Mouse (Mus musculus) hindbrain, embryonic 15.5 days (tissue): ENCODE data around the gene Tprg. TPM values are rescaled to one million over a fixed set of nuclear protein-coding genes. Genes with fewer than 3 reads are reported as not detected.

Experiments used
- ATAC-seq: fragments of 200-750 bp; cut with Nextera tagmentation; 2 replicates; pipeline ENCODE4 v1.8.0; 2017; ENCODE audit warnings: low read depth, moderate number of reproducible peaks, moderate TSS enrichment; ENCODE audit not compliant: low FRiP score
- H3K27ac ChIP-seq: fragments of 300-500 bp; sonication (generic); replicated peaks from 2 replicates; pipeline ENCODE4 v1.5.1; 2015; ENCODE audit warnings: mild to moderate bottlenecking, inconsistent platforms
- H3K27me3 ChIP-seq: fragments of 300-500 bp; sonication (generic); 2 replicates; pipeline ENCODE4 v1.6.1; 2015; ENCODE audit warnings: control low read depth, inconsistent platforms
- H3K36me3 ChIP-seq: fragments of 300-500 bp; sonication (generic); 2 replicates; pipeline ENCODE4 v1.6.1; 2015; ENCODE audit warnings: control low read depth, inconsistent platforms
- H3K4me1 ChIP-seq: fragments of 300-500 bp; sonication (generic); replicated peaks from 2 replicates; pipeline ENCODE4 v1.6.1; 2015; ENCODE audit warnings: control low read depth, inconsistent platforms
- H3K4me2 ChIP-seq: fragments of 300-500 bp; sonication (generic); 2 replicates; pipeline ENCODE4 v1.6.1; 2015; ENCODE audit warnings: moderate library complexity, mild to moderate bottlenecking, inconsistent platforms
- H3K4me3 ChIP-seq: fragments of 300-500 bp; sonication (generic); 2 replicates; pipeline ENCODE4 v1.5.1; 2015; ENCODE audit warnings: mild to moderate bottlenecking, inconsistent platforms
- H3K9ac ChIP-seq: fragments of 300-500 bp; sonication (generic); 2 replicates; pipeline ENCODE4 v1.6.1; 2015; ENCODE audit warnings: inconsistent platforms
- H3K9me3 ChIP-seq: fragments of 300-500 bp; sonication (generic); 2 replicates; pipeline ENCODE4 v1.6.1; 2016; ENCODE audit warnings: control low read depth, inconsistent platforms
- WGBS: fragments of 180-500 bp; shearing (Covaris S2); methylation state at CpG from one replicate; pipeline ENCODE4 v1.1.7; 2015; 5-methylcytosine and 5-hydroxymethylcytosine counted together
- polyA plus RNA-seq: library from polyadenylated mRNA; unstranded; fragments of >200 nt; fragmentation: Nextera tagmentation; extraction: Ambion mirVana; gene quantifications from 2 replicates; pipeline ENCODE4 v1.2.1, GENCODE M21; 2015

Tprg gene
- polyA plus RNA-seq, 1 experiment from 2014 or later = not detected

DNA sequence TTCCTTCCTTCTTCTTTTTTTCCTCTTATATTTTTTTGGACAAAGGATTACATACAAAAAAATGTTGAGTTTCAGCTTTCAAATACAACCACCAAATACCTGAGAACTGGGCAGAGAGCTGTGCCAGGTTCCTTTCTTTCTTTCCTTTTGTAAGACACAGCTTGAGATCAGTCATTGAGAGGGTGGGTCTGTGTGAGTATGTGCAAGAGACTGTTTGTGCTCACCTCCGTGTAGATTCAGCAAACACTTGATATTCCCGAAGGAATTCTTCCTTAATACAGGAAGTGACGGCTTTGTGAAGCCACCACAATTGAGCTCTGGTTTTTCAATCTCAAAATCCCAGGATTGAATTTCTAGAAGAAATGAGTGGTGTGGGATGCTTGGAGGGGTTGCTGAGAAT is 124.7 kb downstream of the Tprg start:
- Histone ChIP-seq H3K27me3 (no peaks in the 10 kb centered on the region), H3K4me2 (no peak overlapping the region), H3K27ac (no peak overlapping the region), H3K4me1 (peaks cover 11% of the 10 kb centered on the region), H3K9me3 (no peaks in the 10 kb centered on the region), H3K36me3 (no peaks in the 10 kb centered on the region), H3K9ac (no peak overlapping the region), H3K4me3 (no peak overlapping the region)
- ATAC-seq = no peak
- WGBS = 84% methylated on average over 3 of the region's 3 CpGs

DNA sequence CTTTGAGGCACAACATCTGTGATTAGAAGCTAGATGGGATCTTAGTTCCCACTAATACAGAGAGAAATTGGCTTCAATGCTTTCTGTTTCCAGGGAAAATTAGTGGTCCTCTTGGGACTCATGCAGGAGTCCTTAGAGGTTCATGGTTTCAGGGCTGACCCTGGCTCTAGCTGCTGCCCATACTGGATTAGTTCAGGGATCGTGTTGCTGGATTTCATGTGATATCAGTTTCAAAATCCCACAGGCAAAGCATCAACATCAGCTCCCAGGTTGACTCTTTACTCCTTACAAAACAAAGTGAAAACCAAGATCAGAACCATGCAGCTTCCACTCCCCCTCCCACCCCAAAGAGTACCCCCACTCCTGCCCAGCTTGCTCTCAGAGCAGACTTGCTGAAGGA is 127.3 kb downstream of the Tprg start:
- WGBS = 61% methylated on average over 1 of the region's 1 CpGs
- Histone ChIP-seq H3K36me3 (no peaks in the 10 kb centered on the region), H3K27me3 (no peaks in the 10 kb centered on the region), H3K4me1 (no peaks in the 10 kb centered on the region), H3K4me3 (no peak overlapping the region), H3K4me2 (no peak overlapping the region), H3K27ac (no peak overlapping the region), H3K9me3 (no peaks in the 10 kb centered on the region), H3K9ac (no peak overlapping the region)
- ATAC-seq = no peak

DNA sequence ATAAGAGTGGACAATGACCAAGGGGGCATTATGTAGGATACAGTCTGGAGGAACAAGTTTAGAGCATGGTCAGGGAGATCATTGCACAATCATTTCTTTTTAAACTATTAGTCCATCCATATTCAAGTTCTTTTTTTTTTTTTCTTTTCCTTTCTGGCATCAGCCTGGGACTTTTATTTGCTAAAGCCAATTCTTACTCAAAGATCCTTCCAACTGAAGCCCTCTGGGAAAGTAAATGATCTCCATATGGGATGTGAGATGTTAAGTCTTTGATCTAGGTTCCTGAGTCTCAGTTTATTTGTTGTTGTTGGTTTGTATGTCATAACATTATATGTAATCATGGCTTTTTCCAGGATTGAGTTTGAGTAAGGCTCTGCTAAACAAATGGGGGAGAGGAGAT is 128.6 kb downstream of the Tprg start:
- H3K4me2 ChIP-seq = no peak overlapping the region
- H3K9ac ChIP-seq = no peak overlapping the region
- H3K4me3 ChIP-seq = no peak overlapping the region
- no peaks in the 10 kb centered on the region for H3K36me3 ChIP-seq
- no peak for ATAC-seq
- H3K9me3 ChIP-seq = no peaks in the 10 kb centered on the region
- no peaks in the 10 kb centered on the region for H3K4me1 ChIP-seq
- H3K27me3 ChIP-seq = no peaks in the 10 kb centered on the region
- H3K27ac ChIP-seq = no peak overlapping the region

DNA sequence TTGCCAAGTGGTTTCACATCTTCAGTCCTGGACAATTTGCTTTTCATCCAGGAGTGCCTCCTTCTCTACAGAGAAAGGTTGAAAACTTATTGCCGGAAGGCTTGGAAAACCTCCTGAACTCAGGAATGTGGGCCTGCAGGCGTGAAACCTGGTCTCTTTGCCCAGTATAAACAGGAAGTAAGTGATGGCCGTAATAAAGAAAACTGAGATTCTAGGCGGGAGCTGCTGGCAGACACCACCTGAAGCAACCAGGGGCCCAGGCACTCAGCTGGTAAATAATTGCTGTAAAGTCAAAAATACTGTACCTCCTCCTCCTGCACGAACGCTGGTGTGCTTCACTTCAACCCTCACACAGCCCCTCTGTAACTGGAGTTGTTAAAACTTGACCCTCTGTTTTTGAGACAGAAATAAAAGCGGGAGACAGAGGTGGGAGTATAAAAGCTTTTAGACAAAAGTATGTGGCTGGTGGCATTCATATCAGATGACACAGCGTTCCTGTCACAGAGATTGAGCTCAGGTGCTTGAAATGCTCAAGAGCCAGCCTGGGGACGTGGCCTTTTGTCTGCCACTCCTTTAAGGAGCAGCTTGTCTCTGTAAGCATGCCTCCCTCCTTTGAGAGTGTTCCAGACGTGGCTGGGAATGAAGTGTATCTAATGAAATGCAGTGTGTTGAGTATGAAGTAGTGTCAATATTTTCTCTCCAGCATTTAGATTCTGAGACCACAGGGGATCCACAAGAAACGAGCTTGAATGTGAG is 131.4 kb downstream of the Tprg start:
- Histone ChIP-seq H3K4me3 (no peak overlapping the region), H3K4me2 (no peak overlapping the region), H3K9me3 (no peaks in the 10 kb centered on the region), H3K9ac (no peak overlapping the region), H3K4me1 (no peaks in the 10 kb centered on the region), H3K36me3 (no peaks in the 10 kb centered on the region), H3K27ac (no peak overlapping the region), H3K27me3 (no peaks in the 10 kb centered on the region)
- WGBS = 60% methylated on average over 11 of the region's 11 CpGs
- ATAC-seq = no peak

DNA sequence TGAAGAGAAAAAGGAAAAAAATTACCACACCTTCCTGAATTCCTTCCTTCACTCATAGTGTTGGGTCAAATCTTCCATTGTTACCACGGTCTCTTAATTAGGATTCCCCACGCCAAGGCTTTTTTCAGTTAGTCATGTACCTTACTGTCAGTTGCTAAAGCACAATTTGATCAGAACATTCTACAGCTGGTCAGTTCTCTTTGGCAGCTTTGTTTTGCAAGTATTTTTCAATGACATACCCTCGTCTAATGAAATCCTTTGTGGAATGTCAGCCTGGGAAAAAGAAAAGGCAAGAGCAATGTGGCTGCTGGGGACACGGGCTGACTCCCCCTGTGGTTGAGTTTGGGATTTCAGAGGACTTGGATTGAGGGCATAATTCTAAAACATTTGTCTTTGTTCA is 136.4 kb downstream of the Tprg start:
- Histone ChIP-seq H3K27ac (no peak overlapping the region), H3K4me2 (no peak overlapping the region), H3K9me3 (no peaks in the 10 kb centered on the region), H3K4me3 (no peak overlapping the region), H3K4me1 (no peaks in the 10 kb centered on the region; the same call in 1 of the 2 replicates), H3K27me3 (no peaks in the 10 kb centered on the region), H3K9ac (no peak overlapping the region), H3K36me3 (no peaks in the 10 kb centered on the region)
- ATAC-seq = no peak
- 67% methylated on average over 4 of the region's 4 CpGs for WGBS

DNA sequence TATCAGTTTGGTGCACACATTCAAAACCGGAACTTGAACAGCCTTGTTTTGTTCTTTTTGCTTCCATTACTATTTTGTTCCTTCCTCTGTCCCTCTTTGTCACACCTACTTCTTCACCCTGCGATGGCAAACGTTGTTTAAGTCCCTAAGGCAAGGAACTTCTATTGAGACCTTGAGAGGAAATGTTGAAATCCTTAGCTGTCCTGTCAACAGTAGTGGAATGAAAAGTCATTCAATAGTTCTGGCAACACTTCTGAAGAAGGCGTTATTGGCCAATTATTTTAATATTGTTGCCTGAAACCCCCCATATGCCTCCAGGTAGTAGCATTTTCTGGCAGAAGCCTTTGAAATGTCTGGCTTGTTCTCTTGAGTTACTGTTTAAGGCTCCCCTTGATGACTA is 137.4 kb downstream of the Tprg start:
- H3K9ac ChIP-seq = no peak overlapping the region
- H3K27me3 ChIP-seq = no peaks in the 10 kb centered on the region
- ATAC-seq = no peak
- H3K4me3 ChIP-seq = no peak overlapping the region
- no peaks in the 10 kb centered on the region; the same call in 1 of the 2 replicates for H3K4me1 ChIP-seq
- no peak overlapping the region for H3K27ac ChIP-seq
- no peaks in the 10 kb centered on the region for H3K9me3 ChIP-seq
- H3K4me2 ChIP-seq = no peak overlapping the region
- no peaks in the 10 kb centered on the region for H3K36me3 ChIP-seq
- WGBS = 91% methylated on average over 4 of the region's 4 CpGs

DNA sequence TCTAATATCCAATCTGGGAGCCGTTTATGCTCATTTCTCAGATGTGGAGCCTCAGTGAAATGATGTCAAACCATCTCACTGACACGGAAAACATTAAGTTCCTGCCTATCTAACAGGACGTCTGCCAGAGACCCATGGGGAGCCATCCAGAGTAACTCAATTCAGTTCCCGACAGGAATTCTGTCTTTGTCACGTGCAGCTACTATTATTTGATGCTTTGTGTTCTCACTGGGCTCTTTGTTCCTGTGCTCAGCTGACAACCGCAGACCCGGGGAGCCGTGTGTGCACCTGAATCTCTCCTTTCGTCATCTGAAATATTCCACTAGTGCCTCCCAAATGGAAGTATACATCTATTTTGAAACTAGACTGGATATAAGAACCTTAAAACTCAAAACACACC is 138.3 kb downstream of the Tprg start:
- Histone ChIP-seq H3K9me3 (no peaks in the 10 kb centered on the region), H3K9ac (no peak overlapping the region), H3K4me3 (no peak overlapping the region), H3K27me3 (no peaks in the 10 kb centered on the region), H3K36me3 (no peaks in the 10 kb centered on the region), H3K4me1 (no peaks in the 10 kb centered on the region; the same call in 1 of the 2 replicates), H3K4me2 (no peak overlapping the region), H3K27ac (no peak overlapping the region)
- WGBS = 25% methylated on average over 9 of the region's 9 CpGs
- no peak for ATAC-seq

DNA sequence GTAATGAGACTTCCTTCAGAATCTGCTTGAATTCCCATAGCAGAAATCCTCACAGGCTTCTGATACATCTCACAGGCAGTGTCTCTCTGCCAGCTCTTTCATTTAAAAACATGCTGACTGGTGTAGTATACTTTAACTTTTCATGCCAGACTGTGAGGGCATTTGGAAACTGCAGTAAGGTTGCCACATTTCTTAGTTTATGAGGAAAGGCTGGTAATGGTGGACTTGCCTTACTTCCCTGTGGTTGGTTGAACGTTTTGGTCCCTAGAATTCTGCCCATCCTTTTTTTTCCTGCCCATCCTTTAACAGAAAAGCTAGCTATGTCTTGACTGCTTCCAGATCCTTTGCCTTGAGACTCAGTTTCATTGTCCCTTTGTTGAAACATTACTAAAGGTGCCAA is 138.8 kb downstream of the Tprg start:
- Histone ChIP-seq H3K4me3 (no peak overlapping the region), H3K36me3 (no peaks in the 10 kb centered on the region), H3K27me3 (no peaks in the 10 kb centered on the region), H3K4me1 (no peaks in the 10 kb centered on the region; the same call in 1 of the 2 replicates), H3K27ac (no peak overlapping the region), H3K9ac (no peak overlapping the region), H3K9me3 (no peaks in the 10 kb centered on the region), H3K4me2 (no peak overlapping the region)
- ATAC-seq = no peak
- 67% methylated on average over 1 of the region's 1 CpGs for WGBS

DNA sequence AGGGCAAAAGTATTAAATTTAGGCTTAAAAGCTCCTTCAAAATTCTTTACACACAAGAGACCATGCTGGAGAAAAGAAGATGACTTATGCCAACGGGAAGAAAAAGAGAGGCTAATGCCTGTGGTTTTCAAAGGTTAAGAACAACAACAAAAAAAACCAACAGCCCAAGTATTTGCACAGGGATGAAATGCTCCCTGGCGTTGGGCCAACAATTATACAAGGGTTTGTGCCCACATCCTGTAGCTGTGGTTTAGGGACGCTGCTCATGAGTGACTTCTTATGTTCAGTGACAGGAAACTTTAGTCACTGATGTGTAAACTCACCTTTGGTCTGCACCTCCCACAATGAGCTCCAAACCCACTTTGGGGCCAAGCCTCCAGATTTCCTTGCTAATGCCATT is 139.6 kb downstream of the Tprg start:
- Histone ChIP-seq H3K9ac (no peak overlapping the region), H3K4me2 (no peak overlapping the region), H3K9me3 (no peaks in the 10 kb centered on the region), H3K36me3 (no peaks in the 10 kb centered on the region), H3K27ac (no peak overlapping the region), H3K4me1 (no peaks in the 10 kb centered on the region; the same call in 1 of the 2 replicates), H3K4me3 (no peak overlapping the region), H3K27me3 (no peaks in the 10 kb centered on the region)
- ATAC-seq = no peak
- 57% methylated on average over 3 of the region's 3 CpGs for WGBS

DNA sequence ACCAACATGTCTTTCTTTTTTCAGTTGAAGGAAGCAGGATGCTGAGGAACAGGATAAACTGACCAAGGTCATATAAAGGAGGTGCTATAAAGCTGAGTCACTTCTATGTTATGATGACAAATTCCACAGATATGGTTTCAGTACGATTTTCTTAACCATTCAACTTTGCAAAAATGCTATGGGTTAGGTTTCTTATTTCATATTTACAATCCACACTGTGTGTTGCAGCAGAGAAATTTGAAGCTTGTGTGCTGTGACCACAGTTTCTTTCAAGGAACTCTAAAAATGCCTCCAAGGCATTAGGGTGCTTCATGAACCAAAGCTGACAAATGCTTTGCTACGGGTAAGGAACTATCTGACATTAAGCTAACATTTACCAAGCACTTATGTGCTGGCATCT is 153.4 kb downstream of the Tprg start:
- H3K36me3 ChIP-seq = no peaks in the 10 kb centered on the region
- H3K27ac ChIP-seq = no peak overlapping the region
- ATAC-seq = no peak
- H3K4me1 ChIP-seq = no peaks in the 10 kb centered on the region
- 80% methylated on average over 2 of the region's 2 CpGs for WGBS
- H3K9me3 ChIP-seq = no peaks in the 10 kb centered on the region
- H3K4me3 ChIP-seq = no peak overlapping the region
- H3K4me2 ChIP-seq = no peak overlapping the region
- no peak overlapping the region for H3K9ac ChIP-seq
- no peaks in the 10 kb centered on the region for H3K27me3 ChIP-seq

DNA sequence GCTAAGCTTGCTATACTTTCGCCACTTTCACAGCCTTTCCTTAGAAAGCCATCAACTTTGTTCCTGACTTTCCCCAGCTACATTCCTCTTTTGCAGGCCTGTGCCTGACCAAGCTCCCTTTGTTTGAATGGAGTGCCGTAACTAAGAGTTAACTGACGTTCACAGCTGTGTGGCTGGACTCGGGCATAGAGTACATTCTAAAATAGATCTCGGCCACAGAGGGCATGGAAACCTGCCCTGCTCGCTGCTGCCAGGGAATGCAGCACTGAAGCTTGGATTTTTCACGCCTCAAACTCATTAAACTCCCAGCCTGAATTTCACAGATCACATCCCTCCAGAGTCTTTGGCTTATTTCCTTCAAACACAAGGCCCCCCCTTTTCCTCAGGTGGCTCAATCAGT is 159.0 kb downstream of the Tprg start:
- Histone ChIP-seq H3K9ac (no peak overlapping the region), H3K36me3 (no peaks in the 10 kb centered on the region), H3K4me3 (no peak overlapping the region), H3K4me1 (0 out of 2 replicates have a peak, but pooled peaks cover 5% of the 10 kb centered on the region), H3K27me3 (no peaks in the 10 kb centered on the region), H3K27ac (no peak overlapping the region), H3K4me2 (no peak overlapping the region), H3K9me3 (no peaks in the 10 kb centered on the region)
- WGBS = 50% methylated on average over 7 of the region's 7 CpGs
- no peak for ATAC-seq

DNA sequence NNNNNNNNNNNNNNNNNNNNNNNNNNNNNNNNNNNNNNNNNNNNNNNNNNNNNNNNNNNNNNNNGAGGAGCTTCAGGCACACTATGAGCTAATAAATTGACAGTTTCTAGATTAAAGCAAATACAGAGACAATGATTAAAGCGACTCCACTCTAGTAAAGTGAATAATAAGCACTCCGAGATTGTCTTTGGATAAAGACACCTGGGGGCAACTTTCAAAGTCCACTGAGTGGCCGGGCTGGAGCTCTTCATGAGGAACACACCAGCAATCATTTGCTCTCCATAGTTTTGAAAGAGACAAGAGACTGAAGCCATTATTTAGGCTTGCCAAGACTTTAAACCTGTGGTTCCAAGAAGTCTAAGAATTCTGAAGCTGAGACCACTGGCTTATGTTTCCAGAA is 164.9 kb downstream of the Tprg start:
- 0 out of 2 replicates have a peak, but pooled peaks cover 5% of the 10 kb centered on the region for H3K4me1 ChIP-seq
- H3K4me3 ChIP-seq = no peak overlapping the region
- no peak overlapping the region for H3K9ac ChIP-seq
- no peaks in the 10 kb centered on the region for H3K36me3 ChIP-seq
- H3K27me3 ChIP-seq = no peaks in the 10 kb centered on the region
- H3K4me2 ChIP-seq = no peak overlapping the region
- H3K27ac ChIP-seq = no peak overlapping the region
- ATAC-seq = no peak
- no peaks in the 10 kb centered on the region for H3K9me3 ChIP-seq
- WGBS = 86% methylated on average over 3 of the region's 3 CpGs

DNA sequence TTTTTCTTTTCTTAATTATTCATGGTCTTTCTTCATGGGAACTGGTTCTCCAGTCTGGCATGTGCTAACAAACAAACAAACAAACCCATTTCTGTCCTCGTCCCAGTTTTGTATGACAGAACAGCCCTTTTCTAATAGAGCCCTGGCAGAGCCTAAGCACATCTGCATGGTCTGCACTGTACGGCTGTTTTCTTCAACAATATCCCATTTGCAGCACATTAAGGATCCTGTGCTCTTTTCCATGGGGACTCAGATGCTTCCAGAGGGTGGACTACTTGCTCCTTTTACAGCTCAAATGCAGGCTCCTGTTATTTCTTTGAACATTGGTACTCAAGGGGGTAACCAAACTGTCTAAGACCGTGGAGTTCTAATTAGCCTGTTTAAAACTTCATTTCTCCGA is 178.1 kb downstream of the Tprg start:
- H3K4me2 ChIP-seq = no peak overlapping the region
- 0 out of 2 replicates have a peak, but pooled peaks cover 5% of the 10 kb centered on the region for H3K4me1 ChIP-seq
- H3K27me3 ChIP-seq = no peaks in the 10 kb centered on the region
- H3K27ac ChIP-seq = no peak overlapping the region
- no peaks in the 10 kb centered on the region for H3K9me3 ChIP-seq
- no peak for ATAC-seq
- H3K9ac ChIP-seq = no peak overlapping the region
- WGBS = 54% methylated on average over 4 of the region's 4 CpGs
- H3K36me3 ChIP-seq = no peaks in the 10 kb centered on the region
- H3K4me3 ChIP-seq = no peak overlapping the region
